Mouse (Mus musculus) kidney, adult 8-10 months (tissue): ENCODE measurements at regions not wholly inside any gene's neighbourhood (a gene's known extent, or its start where the extent isn't known, plus 50 kb on each side); places are given as distances from the start of the nearest gene placed in this dataset.

Source experiments
- DNase-seq, 2 experiments: peaks; one replicate each; pipeline ENCODE4 v3.0.0; 2022

DNA sequence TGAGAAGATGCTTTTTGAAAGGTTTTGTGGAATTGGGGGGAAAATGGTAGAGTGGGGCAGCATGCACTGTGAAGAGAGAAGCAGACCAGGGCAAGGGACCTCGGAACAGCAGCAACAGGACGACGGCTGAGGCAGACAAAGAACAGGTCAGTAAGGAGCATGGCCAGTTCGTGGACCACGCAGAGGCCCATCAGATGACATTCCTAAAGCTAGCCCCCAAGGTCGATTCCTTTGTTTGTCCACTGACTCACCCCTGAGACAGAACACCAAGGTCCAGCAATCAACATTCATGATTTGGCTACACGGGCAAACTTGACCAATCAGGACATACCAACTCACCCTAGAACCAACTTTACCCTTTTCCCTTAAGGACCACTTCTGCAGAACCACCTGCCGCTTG is 160.0 kb downstream of the Fam76b start:
- DNase-seq = no peak

DNA sequence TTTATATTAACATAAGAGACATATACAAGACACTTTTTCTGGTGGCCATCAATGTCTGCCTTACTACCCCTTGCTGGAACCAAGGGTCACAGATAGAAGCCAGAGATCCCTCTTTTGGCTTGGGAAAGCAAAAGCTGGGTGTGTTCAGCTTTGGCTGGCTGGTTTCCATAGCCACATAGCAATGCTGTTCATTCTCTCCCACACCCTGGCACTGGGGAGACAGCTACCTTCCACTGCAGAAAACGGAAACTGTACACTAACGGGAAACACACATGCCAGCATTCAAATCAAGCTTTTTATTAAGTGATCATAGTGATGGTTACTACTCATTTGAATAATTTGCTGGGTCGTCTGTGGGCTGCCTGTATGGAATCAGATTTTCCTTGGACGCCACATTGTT is 161.4 kb downstream of the Fam76b start:
- DNase-seq = no peak

DNA sequence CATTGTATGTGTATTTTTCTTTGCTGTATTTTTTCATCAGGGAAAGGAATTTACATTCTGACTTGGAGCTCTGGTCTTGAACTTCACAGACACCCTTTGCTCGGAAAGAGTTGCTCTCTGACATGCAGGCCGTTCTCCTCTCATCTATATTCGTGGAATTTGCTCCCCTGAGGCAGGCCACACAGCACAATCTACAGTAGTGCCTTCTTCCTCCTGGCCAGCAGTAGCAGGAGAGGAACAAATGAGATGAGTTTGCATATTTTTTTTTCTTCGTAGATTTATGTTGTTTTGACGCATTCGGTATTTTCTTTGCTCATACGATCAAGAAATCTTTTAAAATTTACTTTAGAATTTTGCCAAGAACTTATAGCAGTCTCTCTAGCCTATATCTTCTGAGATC is 163.4 kb downstream of the Fam76b start:
- DNase-seq = no peak

DNA sequence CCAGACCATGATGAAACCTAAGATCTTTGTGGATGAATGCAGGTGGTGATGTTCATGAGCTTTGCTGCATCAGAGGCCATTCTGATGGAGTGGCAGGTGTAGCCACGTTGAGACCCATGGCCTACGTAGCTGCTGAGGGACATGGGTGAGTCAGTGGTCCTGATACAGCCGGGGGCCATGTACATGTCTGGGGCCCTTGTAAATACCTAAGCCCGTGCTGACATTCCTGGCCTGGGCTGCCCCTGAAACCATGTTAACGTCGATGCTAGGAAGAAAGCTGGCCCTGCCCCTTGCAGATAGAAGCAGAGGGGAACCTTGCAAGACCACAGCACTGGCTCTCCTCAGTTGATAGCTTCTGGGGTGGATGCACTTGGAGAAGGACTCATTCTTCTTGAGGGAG is 165.2 kb downstream of the Fam76b start:
- DNase-seq = no peak

DNA sequence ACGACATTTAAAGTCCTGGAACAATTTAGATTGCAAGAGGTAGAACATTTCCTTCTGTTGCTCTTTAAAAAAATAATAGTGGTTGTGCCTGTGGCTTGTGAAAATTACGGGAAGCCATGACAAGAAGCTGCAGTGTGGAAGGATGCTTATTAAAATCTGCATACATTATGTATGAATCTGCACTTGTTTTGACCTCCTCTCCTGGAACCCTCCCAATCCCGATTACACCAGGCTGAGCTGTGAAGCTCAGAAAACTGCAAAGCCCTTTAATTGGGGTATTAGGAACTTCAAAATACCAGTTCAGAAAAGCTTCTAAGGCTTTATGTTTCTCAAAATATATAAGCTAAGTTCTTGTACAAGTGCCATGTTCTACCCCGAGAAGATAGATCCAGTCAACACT is 171.8 kb downstream of the Fam76b start:
- DNase-seq = no peak

DNA sequence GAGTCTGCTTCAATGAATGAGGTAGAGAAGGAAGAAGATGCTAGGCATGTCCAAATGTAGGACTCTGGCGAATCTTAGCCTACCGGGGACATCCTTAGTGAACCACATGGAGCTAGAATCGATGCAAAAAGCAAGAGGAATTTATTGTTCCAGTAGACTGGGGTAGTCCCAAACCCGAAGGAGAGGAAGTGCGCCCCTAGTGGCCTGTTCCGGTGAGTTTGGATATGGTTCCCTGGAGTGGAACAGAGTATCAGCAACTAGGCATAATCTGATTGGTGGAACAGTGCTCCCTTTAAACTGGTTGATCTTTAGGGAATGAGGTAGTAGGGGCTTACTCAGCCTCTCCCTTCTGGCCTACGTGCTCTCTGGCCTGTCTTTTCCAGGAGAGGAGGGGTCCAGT is 174.0 kb downstream of the Fam76b start:
- peak in 1 of 2 experiments; percentile 14 for DNase-seq

DNA sequence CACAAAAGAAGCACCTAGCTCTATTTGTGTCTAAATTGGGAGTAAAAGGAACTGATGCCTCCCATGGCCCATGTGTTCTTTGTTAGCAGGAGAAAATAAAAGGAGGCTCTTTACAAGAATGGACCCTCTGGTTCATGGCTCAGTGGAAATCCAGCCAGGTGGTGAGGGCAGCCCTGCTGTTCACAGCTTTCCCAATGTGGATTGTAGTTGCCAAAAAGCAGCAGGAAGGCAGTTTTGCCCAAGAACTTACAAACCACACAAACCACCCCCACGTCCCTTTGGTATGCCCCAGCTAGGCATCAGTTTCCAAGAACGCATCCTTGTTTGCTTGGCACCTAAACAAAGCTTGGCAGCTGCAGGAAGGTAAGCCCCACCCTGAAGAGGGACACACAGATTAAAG is 174.7 kb downstream of the Fam76b start:
- no peak for DNase-seq

DNA sequence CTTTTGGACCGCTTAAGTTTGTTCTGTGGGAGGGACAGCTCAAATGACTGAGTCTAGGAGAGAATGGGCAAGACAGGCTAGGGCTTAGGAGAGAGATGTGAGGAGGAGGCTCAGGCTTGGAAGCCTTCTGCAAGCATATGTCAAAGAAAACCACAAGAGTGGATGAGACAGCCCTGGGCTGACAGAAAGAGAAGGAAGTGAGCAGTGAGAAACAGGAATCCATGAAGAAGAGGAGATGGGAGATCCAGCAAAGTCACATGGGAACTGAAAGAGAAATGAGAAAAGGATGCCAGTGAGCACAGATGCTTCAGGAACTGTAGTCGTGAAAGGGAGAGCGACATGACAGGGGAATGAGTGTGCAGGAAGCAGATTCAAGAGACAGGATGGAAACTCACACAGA is 175.6 kb downstream of the Fam76b start:
- no peak for DNase-seq

DNA sequence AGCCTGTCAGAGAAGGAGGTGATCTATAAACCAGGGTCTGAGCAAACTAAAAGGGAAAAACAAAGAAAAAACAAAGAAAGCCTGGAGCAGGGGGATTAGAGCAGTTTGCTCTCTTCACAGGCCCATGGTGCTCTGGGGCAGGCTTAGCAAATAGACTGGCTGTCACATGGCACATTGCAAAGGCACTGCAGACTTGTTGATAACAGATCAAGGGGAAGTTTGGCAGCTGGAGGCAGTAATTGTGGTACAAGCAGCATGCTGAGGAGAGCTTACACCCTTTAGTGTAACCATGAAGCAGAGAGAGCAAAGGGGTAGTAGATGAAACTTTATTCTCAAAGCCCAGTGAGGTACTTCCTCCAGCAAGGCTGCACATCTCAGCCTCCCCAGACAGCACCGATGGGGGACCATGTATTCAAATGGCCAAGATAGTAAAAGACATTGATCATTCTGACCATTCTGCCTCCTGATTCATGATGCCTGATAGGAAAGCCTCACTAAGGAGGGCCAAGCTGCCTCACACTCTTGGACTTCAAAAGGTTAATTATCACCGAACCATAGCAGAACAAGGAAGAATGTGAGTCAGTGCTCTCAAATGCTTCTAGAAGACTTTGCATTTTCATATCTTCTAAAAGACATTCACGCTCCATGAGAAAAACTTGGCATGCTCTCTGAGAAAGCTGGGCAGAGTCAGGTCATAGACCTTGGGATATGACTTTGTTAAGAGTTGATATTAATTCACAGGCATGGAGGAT is 178.9 kb downstream of the Fam76b start:
- no peak for DNase-seq

DNA sequence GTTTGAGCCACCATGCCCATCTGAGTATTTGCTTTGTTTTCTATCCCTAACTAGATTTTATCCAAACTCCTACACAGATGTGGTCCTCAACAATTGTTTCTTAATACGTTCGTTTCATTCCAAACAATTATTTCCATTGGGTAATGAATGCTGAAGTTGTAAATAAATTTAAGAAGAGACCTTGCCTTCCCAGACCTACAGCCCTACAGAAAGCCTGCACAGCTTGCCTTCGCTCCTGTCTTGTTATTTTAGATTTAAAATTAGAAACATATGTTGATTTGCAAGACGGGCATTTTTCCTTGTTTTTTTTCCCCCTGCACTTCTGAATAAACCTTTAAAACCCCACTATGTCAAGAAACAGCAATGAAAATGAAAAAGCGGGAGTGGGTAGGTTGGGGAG is 181.9 kb downstream of the Fam76b start:
- no peak for DNase-seq

DNA sequence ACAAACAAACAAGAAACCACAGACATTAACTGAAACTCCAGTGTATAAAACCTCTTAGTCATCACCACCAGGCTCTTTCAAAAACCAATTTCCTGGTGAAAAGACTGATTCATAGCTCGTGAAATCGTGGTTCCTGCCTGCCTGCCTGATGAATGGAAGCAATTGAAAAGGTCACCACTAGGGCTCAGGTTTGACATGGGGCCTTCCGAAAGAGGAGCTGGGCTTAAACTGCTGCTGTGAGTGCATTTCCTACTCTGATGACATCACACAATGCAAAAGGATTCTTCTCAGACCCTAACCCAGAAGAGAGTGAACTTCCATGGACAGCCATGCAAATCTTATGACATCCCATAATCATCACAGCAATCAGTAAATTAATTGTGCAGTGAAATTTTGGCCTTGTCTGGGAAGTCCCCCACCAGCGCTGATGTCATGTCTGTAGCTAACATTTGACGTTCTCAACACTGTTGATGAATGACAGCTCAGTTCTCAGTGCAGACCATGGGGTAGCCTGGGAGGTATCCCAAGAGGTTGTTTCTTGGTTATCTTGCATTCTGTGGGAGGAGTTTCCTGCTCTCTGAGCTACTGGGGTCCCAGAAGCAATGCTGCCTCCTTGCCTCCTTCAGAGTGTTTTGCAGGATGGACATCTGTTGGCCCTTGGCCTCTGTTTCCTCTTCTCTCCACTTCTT is 182.9 kb downstream of the Fam76b start:
- DNase-seq = no peak

DNA sequence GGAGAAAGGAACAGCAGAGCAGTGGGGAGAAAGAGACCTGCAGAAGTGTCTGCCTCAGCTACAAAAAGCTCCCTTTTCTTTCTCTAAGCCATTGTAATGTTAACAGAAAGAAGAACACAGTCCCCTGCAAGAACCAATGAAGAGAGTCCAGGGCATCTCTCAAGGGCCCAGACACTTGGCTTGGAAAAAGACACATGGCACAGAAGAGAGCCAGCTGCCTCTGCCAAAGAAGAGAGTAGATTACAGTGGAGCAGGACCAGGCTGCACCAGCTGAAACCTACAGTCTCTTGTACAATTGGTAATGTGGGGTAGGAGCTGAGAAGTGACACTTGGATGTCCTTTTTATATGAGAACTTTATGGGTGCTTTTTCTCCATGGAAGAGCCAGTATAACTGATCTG is 196.7 kb downstream of the Fam76b start:
- DNase-seq = no peak

DNA sequence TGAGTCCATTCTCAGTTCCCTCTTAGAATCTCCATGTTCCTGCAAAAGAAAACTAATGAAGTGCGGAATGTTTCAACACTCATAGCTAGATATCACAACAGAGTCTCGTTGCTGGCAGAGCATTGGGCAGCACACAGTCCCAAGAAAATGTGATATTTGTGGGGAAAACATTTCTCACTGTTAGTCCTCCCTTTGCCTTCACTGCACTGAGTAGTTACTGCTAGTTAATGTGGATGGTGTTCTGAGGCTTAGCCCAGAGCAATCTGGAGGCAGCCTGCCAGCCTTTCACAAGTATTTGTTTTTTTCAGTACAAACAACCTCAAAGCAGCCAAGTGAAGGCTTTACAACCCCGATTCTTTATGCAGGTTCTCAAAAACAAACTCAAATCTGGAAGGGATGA is 197.2 kb downstream of the Fam76b start:
- no peak for DNase-seq

DNA sequence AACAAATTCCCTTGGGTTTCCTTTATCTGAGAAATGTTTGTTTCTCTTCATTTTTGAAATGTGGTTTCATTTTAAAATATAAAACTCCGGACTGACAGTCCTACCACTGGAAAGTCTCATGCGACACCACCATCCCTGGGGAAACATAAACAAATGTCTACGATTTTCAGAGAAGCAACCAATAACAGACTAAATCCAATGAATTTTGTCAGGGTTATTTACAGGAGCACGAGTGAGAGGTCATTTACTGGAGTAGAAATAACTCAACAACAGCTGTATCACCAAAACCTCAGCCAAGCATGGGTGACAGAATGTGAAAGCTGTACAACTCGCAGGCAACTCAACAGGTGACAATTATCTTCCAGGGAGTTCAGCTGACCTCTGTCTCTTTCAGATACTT is 200.5 kb downstream of the Fam76b start:
- DNase-seq = peak in 1 of 2 experiments; percentile 5

DNA sequence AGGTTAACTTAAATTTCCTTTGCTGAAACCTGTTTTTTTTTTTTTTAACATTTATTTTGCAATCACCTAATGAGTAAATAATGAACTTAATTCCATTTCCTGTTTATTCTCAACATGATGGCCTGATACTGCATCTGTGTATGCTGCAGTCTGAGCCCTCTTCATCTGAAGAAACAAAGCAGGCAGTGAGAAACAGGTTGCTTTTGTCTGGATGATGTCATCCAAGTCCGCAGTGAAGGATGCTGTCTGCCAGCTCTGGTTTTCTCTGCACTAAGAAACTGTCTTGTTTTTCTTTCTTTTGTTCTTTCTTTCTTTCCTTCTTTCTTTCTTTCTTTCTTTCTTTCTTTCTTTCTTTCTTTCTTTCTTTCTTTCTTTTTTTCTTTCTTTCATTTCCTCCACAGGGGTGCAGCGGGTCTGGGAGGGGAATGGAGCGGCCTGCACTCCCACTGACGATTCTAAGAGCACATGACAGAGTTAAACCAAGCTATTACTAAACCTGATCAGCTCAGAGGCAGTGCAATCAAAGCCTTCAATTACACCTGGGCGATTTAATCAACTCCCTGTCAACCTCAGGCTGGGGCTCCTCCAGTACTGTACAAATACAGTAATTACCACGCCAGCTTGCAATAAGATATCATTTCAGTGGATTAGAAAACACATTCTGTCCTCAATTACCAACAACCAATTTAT is 204.0 kb downstream of the Fam76b start:
- DNase-seq = no peak

DNA sequence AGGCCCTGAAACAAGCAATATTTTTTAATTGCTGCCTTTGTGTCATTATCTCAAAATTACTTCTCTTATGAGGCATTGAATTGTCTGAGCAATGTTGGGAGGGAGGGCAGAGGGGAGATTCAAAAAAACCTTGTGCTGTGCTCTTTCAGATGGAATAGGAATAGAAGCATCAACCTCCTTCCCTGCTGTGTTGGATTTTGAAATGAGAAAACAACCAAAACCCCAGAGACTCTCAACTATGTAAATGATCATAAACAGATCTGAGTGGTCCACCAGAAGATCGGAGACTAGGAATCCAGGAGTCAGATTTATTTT is 204.5 kb downstream of the Fam76b start:
- DNase-seq = no peak

DNA sequence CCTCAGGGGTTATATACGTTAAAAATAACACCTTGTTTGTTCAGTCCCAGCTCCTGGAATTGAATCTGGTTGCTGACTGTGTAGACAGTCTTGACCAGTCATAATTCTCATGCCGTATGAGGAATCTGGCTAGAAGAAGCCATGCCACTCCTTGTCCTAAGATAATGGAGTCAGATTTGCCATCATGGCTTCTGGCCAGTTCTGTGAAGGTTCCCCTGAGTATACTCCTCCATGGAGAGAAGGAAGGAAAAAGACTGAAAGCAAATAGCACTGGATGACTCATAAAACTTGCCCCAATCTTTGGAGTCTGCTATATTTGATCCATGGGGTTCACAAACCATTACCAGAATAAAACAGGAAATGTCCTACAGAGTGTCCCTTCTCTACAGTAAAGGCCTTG is 208.0 kb downstream of the Fam76b start:
- no peak for DNase-seq

DNA sequence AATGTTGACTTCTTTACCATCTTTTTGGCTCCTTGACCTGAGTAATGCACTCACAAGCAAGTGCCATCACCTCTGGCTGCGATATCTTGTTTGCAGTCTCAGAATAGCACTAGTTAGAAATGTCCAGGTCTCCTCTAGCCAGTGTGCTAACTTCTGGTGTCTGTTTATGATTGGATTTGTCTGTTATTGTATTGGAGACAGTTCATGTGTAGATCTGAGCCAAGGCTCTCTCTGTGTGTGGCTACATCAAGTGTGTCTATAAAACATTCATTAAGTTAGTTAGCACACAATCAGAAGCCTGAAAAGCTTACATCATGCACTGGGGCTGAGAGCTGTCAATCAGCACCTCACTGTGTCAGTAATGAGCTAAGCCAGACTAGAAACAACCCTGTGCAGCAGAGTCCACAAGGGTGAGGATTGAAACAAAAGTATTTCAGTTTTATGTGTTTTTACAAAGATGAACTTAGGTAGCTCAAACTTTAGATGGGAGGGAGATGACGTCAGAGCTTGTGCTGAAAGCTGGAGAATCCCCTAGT is 214.5 kb downstream of the Fam76b start:
- no peak for DNase-seq

DNA sequence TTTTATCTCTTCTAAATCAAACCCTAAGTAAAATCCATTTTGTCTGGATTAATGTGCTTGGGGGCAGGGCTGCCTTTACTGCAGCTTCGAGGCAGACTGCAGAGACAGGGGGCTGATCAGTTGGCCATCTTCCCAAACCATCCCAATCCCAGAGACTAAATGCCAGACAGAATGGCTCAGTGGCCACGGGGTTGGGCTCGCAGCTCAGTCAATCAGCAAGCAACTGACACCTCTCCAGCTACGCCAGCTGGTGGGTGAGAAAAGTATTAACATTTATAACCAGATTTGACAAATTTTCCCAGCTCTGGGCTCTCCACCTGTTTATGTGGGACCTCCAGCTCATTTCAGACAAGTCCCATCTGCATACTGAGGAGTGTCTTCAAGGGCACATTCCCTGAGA is 220.7 kb downstream of the Fam76b start:
- no peak for DNase-seq

DNA sequence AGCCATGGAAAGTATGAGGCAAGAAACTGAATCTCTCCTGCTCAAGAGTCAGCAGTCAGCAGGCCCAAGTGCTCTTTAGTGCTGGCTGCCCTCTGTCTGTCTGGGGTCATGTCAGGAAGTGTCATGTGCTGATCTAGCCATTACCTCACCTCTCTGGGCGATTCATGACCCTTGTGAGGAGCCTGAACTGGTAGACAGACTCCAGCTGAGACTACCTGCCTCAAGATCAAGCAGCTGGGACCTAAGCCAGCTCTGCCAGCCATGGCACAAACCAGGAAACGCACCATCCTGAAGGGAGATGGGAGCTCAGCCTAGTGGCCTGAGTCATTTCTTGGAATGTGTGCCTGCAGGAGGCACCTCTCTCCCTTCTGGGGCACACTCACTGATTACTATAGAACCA is 221.2 kb upstream of the Sesn3 start:
- peak; percentile 68 to 78 for DNase-seq

DNA sequence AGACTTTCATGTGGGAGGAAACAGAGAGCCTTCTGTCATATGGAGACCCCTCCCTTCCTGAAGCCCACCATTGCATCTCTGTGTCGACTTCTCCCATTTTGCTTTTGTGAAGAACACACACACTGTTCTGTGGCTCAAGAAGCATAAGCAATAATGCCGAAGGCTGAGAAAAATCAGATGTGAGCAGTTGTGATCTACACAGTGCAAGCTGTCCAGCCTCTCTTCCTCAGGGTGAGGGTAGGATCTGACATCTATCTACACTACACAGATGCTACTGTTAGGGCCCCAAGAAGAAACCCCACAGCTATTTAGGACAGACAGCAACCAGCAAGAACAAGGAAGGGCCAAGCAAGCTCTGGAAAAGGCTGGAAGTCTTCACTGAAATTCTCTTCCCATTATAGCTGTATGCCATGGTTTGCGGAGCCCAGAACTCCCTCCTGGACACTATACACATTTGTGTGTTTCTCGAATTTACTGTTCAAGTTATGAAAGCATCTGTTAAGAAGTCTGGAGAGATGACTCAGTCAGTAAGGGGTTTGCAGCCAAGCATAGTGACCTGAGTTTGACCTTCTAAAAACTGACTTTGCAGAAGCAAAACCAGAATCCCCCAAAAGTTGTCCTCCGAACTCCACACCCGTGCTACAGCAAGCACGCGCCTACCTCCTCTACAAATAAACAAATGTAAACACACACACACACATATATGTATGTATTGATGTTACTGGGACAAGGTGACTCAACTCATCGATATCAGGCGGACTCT is 218.3 kb upstream of the Sesn3 start:
- no peak for DNase-seq

DNA sequence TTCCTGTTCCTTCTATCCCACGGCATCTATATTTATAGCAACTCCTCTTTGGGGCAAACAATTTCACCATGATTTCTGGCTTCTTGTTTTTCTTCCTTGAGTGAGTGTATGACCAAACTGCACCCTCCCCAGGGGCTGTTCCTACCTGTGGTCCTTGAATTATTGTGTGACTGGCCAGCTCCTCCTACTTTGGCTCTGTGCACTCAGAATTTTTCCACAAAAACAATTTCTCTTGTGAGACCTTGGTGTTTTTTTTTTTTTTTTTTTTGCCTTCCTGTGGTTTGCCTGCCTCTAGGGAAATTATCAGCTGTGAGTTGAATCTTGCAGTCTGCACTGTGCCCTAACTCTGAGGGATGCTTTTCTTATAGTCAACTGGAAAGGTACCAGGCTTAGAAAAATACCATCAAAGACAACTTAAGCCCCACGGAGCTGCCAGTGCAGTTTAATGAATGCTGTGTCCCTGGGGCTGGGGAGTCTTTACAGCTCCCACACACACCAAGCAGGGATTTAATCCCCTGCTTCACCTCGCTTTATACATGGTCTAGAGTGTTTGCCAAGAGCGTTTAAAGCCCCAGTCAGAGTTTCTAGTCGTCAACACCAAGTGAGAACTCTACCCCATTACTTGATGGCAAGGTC is 216.2 kb upstream of the Sesn3 start:
- DNase-seq = no peak

DNA sequence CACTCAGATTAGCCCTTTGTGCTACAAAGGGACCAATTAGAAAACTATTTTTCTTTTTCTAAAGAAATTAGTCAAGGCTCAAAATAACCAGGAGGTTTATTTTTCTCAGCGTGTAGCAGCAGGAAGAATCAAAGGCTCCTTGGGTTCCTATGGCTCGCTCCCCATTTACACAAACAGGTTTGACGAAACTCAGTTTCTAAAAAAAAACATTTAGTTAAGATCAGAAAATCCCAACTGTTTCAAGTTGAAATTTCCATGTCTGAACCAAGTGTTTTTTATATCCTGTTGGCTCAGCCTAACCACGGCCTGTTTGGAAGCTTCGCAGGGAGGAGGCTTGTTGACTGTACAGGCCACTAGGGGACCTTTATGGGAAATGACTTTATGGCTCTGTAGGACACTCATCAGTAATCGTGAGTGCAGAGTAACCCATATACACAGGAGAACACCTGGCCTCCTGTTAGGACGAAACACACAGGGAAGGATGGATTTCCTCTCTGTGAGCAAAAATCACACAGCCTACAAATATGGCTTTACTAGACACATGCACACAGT is 215.6 kb upstream of the Sesn3 start:
- no peak for DNase-seq
